Mouse (Mus musculus) cerebellum, postnatal 4 days (tissue): Measurements from ENCODE around the gene Usp34.
A peak's percentile ranks its signal among the peaks of the same experiment; 100 is the strongest.
"Not testable (repeated sequence)": the region's sequence is repeated elsewhere in the genome, so short reads cannot be mapped to it uniquely, and the experiment has no call there.

ENCODE experiments used
- DNase-seq, 2 experiments: peaks; one replicate each; pipeline ENCODE4 v3.0.0; 2022; ENCODE audit warnings: low spot score in 2 of 2, mixed read lengths in 1 of 2

The Usp34 gene

DNA sequence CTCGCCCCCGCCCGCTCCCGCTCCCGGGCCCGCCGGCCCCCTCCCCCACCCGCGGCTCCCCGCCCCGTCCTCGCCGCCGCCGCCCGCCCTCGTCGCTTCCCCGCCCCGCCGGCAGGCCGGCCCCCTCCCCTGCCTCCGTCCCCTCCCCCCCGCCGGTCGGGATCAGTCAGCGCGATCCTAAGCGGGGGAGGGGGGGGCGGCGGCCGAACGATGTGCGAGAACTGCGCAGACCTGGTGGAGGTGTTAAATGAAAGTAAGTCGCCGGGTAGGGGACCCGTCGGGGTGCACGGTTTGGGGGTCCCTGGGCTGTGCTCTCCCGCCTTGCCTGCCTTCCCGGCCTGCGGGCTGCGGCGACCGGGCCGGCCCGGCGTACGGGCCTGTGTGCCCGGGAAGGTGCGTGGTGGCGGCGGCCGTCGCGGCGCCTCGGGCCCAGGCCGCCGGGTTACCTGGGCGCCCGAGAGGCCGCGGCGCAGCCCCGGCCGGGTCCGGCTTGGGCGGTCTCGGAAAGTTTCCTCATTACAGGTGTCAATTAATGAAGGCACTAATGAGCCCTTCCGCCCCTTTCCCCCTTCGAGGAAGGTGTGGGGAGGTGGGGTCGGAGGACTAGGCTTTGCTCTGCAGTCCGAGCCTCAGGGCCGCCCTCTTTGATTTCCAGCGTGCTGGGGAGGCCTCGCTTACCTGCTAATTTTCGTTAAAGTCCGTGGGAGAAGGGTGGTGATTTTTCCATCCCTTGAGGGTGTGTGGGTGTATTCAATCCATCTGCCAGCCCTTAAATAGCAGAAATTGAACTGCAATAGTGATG, at the start of gene Usp34:
Gene Usp34 (plus strand): TSS at position 132 of the 802 bp plus-strand sequence.
- peak; percentile 42 to 70 for DNase-seq

DNA sequence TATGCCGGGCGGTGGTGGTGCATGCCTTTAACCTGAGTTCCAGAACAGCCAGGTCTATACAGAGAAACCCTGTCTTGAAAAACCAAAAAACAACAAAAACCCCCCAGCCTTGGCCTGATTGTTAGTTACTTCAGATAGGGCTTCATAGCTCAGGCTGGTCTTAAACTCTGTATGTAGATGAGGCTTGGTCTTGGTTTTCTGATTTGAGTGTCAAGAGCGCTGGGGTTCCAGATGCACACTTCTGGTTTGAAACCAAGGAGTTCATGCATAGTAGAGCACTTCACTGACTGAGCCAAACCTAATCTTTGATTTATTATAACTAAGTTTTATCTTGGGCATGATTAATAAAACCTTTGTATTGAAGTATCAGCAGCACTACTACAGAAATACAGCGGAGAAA, 47.6 kb upstream of the Usp34 start:
- no peak for DNase-seq

DNA sequence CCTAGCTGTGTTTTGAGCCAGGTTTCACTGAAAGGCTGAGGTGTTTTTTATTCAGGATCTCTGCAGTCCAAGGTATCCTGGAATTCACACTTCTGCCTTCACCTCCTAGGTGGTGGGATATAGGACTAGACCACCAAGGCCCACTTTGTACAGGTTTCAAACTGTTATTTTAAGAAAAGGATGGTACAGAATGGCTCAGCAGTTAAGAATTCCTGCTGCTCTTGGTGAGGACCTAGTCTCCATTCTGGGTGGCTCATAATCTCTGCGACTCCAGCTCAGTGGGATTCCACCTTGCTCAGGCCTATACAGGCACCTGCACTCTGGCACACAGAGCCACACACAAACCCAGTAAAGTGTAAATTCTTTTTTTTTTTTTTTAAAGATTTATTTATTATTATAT, 47.2 kb upstream of the Usp34 start:
- no peak for DNase-seq

DNA sequence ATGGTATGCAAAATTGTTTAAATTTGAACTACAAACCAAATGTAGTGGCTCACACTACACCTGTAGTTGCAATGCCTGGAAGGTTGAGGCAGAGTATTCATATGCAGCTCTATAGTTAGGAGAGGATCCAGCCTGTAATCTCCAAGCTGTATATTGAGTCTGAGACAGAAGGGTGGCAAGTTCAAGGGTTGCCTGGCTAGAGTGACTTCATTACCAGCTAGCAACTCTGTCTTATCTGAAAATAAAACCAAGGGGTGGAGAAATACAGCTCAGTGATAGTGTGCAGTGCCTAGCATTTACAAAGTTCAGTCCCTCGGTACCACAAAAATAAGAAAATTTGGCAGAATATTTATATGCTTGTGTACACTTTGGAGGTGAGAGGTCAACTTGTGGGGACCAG, 46.5 kb upstream of the Usp34 start:
- no peak for DNase-seq

DNA sequence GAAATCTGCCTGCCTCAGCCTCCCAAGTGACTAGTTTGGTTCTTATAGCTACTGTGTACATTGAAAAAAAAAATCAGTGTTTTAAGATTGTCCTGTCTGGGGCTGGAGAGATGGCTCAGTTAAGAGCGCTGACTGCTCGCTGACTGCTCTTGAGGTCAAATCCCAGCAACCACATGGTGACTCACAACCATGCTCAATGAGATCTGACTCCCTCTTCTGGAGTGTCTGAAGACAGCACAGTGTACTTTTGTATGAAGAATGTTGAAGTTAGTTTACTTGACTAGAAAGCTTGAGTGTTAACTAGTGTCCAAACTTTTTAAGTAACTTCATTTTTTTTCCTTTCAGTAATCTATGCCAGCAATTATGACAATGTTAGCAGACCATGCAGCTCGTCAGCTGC, 45.2 kb upstream of the Usp34 start:
- no peak for DNase-seq

DNA sequence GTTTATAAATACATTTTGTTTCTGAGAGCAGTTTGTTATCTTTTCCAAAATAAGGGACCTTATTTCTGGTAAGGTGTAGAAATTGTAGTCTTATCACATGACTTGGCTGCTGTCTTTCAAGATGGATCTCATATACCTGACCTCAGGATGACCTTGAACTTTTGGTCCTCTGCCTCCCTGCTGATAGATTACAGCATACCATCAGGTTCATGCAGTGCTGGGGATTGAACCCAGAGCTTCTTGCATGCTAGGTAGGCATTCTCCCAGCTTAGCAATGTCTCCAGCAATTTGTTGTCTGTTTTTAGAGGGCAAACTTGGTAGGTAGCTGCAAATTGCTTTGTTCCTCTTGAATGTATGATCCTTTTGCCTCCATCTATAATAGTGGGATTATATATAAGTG, 41.7 kb upstream of the Usp34 start:
- DNase-seq = no peak

DNA sequence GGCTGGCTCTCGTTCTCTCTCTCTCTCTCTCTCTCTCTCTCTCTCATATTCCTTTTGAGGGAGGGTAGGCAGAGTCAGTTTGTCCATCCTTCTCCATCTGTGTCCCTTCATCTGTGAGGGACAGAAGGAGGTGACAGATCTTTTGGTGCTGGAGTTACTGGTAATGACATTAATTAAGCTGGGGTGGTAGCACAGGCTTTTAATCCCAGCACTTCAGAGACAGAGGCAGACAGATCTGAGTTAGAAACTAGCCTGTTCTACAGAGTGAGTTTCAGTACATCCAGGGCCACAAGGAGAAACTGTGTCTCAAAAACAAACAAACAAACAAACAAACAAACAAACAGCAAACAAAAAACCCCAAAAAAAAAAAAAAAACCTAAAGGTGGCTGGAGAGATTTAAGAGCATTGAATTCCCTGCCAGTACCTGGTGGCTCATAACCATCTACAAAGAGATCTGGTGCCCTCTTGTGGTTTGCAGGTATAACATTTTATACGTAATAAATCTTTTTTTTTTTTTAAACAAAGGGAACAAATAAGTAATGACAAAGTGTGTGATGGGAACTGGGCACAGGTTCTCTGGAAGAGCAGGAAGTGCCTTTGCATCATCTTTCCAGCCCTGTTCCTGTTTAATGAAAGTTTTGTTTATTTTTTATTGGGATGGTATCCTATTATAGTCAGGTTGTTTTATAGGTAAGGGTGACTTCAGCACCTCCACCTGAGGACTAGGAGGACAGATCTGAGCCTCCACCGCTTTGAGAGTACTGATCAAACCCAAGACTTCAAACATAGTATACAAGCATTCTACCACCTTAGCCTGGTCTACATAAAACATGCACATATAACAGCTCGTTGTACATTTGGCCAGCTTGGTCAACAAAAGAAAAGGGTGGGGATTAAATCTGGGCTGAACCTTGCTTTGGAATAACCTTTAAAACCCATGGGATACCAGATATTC, 34.6 kb upstream of the Usp34 start:
- DNase-seq = no peak

DNA sequence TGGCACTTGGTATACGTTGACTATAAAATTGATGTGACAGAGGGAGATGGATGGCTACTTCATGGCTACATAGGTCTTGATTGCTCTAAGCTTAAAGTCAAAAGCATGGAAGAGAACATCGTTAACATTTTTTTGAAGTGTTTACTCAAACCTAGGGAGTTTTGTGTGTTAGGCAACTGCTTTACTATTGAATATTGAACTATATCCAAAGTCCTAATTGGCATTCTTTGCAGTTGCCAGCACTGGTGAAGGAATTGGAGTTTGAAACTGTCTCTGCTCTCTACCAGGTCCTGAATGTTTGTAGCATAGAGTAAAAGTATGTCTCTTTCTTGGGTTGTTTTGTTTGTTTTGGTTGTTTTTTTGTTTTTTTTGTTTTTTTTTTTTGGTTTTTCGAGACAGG, 30.9 kb upstream of the Usp34 start:
- no peak for DNase-seq

DNA sequence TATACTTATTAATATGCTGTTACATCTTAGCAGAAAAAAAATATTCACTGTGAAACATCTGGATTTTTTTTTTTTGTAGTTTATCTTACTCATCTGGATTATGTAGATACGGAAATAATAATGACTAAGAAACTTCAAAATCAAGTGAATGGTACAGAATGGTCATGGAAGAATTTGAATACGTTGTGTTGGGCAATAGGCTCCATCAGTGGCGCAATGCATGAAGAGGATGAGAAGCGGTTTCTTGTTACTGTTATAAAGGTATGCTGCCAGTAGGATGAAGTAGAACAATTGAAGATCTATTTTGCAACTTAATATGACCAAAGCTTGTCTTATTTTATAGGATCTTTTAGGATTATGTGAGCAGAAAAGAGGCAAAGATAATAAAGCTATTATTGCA, 22.2 kb upstream of the Usp34 start:
- no peak for DNase-seq

DNA sequence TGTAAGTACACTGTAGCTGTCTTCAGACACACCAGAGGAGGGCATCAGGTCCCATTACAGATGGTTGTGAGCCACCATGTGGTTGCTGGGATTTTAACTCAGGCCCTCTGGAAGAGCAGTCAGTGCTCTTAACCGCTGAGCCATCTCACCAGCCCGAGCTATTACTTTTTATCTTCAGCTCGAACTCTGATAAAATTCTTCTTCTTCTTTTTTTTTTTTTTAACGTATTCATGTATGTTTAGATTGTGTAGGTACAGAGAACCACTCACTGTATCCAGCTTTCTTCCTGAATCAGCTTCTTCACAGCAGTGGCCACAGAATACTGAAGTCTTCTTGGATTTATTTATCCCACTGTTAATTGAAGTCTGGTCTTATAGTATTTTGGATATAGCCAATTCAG, 17.8 kb upstream of the Usp34 start:
- DNase-seq = not testable (repeated sequence)

DNA sequence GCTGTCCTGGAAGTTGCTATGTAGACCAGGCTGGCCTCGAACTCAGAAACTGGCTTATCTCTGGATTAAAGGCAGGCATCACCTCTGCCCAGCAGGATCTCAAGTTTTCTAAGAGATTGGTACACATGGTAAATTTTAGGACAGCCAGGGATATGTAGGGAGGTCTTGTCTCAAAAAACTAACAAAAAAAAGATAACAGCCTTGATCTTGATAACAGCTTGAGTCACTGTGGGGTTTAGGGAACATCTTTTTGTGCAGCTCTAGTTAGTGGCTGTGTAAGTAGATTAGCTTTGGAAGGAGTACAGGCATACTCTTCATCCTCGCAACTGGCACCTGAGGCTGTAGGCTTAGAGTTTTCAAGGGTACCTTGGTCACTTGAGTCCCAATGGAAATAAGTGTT, 9.3 kb upstream of the Usp34 start:
- no peak for DNase-seq

DNA sequence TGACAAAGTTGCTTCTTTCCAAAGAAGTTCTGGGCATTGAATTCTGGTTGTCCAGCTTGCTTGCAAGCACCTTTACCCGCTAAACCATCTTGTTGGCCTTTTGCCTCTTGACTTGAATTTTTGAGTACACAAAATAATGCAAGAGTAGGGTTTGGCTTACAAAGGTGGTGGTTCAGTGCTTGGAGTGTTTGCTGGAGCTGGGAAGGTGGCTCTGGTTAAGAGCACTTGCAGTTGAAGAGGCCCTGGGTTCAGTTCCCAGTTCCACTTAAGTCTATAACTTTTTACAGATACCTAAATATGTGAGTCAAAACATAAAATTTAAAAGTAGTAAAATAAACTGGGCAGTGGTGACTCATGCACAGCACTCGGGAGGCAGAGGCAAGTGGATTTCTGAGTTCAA, 8.4 kb upstream of the Usp34 start:
- DNase-seq = no peak

DNA sequence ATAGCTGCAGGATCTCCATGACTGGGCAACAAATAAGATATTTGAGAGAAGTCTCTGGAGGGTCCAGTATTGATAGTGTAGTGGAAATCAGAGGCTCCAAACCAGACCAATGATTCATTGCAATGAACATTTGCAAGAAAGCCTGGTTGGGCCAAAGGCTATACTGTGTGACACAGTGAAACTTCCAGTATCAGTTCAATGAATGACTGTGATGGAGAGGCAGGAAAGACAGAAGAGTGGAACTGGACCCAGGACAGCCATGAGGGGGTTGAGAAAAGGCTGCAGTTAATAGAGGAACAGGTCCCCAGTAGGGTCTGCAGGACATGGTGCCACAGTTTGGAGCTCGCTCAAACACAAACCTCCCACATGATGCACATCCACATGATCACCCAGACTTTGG, 6.8 kb upstream of the Usp34 start:
- no peak for DNase-seq

DNA sequence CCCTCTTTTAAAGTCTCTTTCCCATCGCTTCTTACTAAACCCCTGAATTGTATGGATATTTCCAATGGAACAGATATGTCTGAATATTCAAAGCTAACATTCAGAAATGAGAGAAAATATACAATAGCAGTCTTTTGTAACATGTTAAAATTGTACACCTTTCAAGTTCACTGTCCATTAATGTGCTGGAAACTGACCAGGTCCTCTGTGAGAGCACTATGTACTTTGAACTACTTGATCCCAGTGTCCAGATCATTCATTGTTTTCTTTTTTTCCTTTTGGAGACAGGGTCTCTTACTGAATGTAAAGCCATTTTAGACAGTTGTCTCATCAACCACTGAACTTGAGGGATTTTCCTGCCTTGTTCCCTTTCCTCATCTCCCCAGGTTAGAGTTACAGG, 3.6 kb upstream of the Usp34 start:
- DNase-seq = no peak

DNA sequence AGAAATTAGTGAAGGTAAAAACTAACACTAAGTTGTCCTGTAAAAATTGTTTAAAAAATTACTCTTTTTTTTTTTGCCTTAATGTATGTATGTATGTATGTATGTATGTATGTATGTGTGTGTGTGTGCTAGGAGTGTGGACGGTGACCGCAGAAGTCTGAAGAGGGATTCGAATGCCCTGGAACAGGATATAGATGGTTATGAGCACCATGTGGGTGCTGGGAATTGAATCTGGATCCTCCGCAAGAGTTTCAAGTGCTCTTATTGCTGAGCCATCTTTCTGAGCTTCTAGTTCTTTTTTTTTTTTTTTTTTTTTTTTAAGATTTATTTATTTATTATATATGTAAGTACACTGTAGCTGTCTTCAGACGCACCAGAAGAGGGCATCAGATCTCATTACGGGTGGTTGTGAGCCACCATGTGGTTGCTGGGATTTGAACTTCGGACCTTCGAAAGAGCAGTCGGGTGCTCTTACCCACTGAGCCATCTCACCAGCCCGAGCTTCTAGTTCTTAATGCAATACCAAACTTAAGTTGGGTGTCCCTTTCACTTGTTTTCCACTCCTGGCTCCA, 1.5 kb upstream of the Usp34 start:
- not testable (repeated sequence) for DNase-seq

DNA sequence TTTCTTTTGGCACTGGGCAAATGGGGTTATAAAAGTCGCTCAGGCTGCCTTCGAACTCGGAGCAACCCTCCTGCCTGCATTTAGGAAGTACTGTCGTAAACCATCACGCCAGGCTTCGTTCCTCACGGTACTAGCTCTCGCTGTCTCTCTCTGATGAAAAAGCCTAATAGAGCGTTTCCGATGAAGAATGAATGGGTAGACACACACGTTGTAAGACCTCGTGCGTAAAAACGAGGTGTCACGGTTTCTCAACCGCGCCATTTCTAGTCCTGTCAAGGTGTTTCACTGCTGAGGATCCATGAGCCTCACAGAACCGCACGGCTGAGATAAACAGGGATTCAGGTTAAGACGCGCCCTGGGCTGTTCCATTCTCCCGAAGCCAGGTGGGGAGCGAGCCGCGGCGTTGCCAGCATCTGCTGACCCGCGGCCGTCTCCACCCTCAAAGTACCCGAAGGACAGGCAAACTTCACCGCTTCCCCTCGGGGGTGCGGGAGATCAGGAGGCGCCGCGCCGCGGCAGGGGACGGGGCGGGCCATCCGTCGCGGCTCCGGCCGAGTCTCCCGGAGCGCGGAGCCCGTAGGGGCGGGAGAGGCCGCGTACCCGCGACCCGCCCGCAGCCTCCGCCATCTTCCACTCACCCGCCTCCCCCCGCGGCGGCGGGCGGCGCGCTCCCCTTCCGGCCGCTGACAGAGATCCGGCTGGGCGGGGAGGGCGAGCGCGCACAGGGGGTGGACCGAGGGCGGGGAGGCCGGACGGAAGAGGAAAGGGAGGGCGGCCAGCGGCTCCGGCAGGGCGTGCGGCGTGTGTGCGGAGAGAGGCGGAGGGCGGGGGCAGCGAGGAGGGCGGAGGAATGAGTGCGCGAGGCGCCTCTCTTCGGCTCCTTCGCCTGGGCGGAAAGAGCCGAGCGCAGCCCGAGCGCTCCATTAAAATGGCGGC, 754 bp upstream of the Usp34 start:
- DNase-seq = peak; percentile 92 to 95

DNA sequence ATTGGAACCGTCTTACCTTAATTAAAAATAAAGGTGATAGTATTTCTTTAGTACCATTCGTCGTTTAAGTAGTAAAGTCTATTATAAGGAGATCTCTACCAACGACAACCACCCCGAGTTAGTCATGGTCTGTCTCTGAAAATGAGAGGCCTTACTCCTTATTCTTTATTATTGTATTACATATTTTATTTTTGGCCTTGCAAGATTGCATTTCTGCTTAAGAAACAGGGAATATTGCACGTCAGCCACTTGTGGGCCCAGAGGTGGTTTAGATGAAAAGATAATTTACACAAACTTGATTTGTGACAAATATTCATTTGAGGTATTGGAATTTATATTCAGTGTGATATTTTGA, 848 bp downstream of the Usp34 start:
- DNase-seq = no peak

DNA sequence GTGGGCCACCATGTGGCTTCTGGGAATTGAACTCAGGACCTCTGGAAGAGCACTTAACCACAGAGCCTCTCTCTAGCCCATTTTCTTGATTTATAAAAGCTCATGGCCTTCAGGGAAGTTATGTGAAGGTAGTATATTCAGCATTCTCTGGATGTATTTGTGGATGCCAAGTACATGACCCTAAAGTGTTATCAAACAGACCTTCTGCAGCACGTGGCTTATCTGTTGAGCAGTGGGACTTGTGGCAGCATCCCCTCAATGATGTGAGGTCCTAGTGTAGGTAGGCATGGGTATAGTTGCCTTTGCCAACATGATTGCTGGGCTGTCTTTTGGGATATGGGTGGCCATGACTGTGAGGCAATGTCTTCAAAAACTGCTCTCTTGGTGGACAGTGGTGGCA, 6.8 kb downstream of the Usp34 start:
- DNase-seq = no peak

DNA sequence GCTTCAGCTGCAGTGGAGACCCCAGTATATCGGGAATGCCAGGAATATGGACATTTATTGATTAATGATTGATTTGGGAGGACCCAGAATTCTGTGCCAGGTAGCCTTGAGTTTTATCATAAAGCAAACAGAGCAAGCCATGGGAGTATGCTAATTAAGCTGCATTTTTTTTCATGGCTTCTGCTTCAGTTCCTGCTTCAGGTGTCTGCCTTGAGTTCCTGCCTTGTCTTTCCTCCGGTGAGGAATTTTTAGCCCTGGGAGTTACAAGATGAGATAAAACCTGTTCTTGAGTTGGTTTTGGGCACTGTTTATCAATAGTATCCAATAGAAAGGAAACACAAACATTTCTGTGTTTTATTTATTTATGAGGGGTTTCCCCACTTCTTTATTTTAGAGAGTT, 22.7 kb downstream of the Usp34 start:
- no peak for DNase-seq

DNA sequence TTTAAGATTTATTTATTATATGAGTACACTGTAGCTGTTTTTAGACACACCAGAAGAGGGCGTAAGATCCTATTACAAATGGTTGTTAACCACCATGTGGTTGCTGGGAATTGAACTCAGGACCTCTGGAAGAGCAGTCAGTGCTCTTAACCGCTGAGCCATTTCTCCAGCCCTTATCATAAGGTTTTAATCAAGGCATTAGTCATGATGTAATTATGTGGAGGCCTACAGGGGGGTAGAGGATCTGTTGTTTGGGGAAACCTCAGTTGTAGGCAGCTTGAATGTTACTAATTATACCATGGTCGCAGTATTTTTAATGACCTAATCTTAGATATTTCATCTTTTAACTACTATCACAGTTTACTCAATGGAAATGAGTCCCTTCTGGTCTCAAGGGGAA, 25.4 kb downstream of the Usp34 start:
- DNase-seq = no peak

DNA sequence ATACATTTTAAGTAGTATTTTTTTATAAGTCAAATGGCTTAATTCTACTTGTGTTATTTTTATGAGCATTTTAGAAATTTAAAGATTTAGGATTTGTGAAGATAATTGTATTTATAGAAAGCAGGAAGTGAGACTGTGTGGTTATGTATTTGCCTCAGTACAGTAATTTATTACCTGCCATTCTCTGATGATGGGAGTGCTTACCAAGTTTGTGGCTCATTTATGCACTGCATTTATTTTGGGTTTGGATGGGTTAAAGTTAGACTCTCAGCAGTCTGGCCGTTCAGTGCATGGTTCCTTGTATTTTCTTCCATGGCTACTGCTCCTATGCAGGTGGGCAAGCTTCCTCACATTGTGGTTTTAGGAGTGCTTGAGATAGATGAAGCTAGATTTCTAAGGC, 28.5 kb downstream of the Usp34 start:
- no peak for DNase-seq

DNA sequence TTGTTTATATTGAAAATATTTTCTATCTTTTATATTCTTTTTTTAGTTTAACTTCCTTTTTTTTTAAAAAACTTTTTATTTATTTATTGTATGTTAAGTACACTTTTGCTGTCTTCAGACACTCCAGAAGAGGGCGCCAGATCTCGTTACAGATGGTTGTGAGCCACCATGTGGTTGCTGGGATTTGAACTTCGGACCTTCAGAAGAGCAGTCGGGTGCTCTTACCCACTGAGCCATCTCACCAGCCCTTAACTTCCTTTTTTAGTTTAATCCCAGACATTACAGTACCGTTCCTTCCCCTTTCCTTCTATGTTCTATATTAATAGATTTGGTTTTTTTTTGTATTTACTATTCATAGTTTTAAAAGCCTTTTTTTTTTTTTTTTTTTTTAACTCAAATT, 50.5 kb downstream of the Usp34 start:
- not testable (repeated sequence) for DNase-seq
